Mouse (Mus musculus) cerebellum, adult 2 months (tissue): ENCODE data around the gene Mc1r.
A peak's percentile ranks its signal among the peaks of the same experiment; 100 is the strongest.

Experiments used
- CTCF ChIP-seq: fragments of 200-500 bp; IDR thresholded peaks from 2 replicates; pipeline ENCODE4 v1.5.1; 2011; ENCODE audit warnings: low read depth, mild to moderate bottlenecking, control low read depth, low read length, moderate library complexity, borderline replicate concordance; ENCODE audit not compliant: insufficient read depth
- POLR2A ChIP-seq: fragments of 200-500 bp; IDR thresholded peaks from 2 replicates; pipeline ENCODE4 v1.6.1; 2011; ENCODE audit warnings: low read length, control low read depth, borderline replicate concordance; ENCODE audit not compliant: insufficient read depth

DNA sequence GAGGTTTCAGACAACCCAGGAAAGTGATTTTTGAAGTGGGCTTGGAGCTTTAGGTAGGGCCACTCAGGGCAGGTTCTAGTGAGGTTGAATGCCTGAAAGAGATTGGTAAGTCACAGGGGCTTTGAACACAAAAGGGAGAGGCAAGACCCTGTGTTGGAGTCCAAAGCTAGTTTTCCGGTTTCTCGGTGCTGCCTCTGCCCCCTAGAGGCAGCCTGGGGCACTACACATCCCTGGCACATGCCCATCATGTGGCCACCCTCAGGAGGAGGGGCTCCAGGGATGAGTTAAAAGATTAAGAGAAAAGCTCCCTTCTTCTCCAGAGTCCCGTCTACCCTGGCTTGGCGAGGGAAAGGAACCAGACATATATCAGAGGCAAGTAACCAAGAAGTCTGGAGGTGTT is at the start of gene Mc1r:
- TF ChIP-seq CTCF (peak; percentile 85), POLR2A (no peak)
